Mouse (Mus musculus): ENCODE data around the gene Cdk11b.

Gene Cdk11b

GRCm38 (mm10) chr4:155624338-155625291, at the start of gene Cdk11b:
Gene Cdk11b, plus strand, starts transcription at chr4:155624854.
- peak; percentile 98 for DNase-seq

- DNase-seq = no peak
These were observed 49.7 kb upstream of the Cdk11b start for GRCm38 (mm10) chr4:155574931-155575330.

- no peak for DNase-seq
These were observed 49.1 kb upstream of the Cdk11b start for GRCm38 (mm10) chr4:155575521-155575920.

- no peak for DNase-seq
These were observed 47.5 kb upstream of the Cdk11b start for GRCm38 (mm10) chr4:155577132-155577531.

- DNase-seq = no peak
These were observed 46.9 kb upstream of the Cdk11b start for GRCm38 (mm10) chr4:155577741-155578140.

- DNase-seq = peak; percentile 69
These were observed 46.1 kb upstream of the Cdk11b start for GRCm38 (mm10) chr4:155578336-155579125.

- peak; percentile 60 for DNase-seq
These were observed 44.2 kb upstream of the Cdk11b start for GRCm38 (mm10) chr4:155580420-155580819.

- no peak for DNase-seq
These were observed 42.3 kb upstream of the Cdk11b start for GRCm38 (mm10) chr4:155582279-155582905.

GRCm38 (mm10) chr4:155589356-155589755, 35.3 kb upstream of the Cdk11b start:
- no peak for DNase-seq

- no peak for DNase-seq
These were observed 33.5 kb upstream of the Cdk11b start for GRCm38 (mm10) chr4:155591012-155591719.

- DNase-seq = no peak
These were observed 30.9 kb upstream of the Cdk11b start for GRCm38 (mm10) chr4:155593780-155594179.

GRCm38 (mm10) chr4:155595777-155596176, 28.9 kb upstream of the Cdk11b start:
- no peak for DNase-seq

- DNase-seq = no peak
These were observed 28.0 kb upstream of the Cdk11b start for GRCm38 (mm10) chr4:155596606-155597005.

- no peak for DNase-seq
These were observed 26.1 kb upstream of the Cdk11b start for GRCm38 (mm10) chr4:155598536-155598935.

GRCm38 (mm10) chr4:155599901-155600825, 24.5 kb upstream of the Cdk11b start:
- DNase-seq = no peak

GRCm38 (mm10) chr4:155601091-155601996, 23.3 kb upstream of the Cdk11b start, which contains the start of gene Slc35e2:
Gene Slc35e2, plus strand, starts transcription at chr4:155601416.
- peak; percentile 95 for DNase-seq

GRCm38 (mm10) chr4:155601997-155602456, 22.6 kb upstream of the Cdk11b start:
- DNase-seq = no peak

- DNase-seq = no peak
These were observed 21.9 kb upstream of the Cdk11b start for GRCm38 (mm10) chr4:155602753-155603152.

- DNase-seq = no peak
These were observed 20.9 kb upstream of the Cdk11b start for GRCm38 (mm10) chr4:155603801-155604200.

- no peak for DNase-seq
These were observed 19.5 kb upstream of the Cdk11b start for GRCm38 (mm10) chr4:155605132-155605531.

Measured in kidney, postnatal 14 days (tissue).